Mouse (Mus musculus): Measurements from ENCODE around the gene Mrgpra9.
"Not testable (repeated sequence)": the region's sequence is repeated elsewhere in the genome, so short reads cannot be mapped to it uniquely, and the experiment has no call there.

The Mrgpra9 gene

DNA sequence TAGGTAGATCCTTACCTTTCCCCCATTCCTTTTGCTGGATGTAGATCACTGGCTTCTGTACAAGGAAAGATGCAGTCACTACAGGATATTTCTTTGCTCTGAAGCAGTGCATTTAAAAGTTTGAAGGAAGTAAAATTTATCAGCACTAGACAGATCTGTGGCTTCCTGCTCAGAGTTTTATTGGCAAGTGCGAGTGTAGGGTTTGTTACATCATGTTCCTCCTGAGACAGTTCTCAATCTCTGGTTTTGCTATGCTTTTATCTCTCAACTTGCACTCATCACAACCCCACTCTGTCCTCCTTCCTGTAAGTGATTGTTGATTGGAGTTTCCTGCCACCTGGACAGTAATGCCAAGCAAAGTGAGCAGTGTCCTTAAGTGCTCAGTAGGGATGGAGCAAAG is at the start of gene Mrgpra9:
TSS of gene Mrgpra9 (minus strand) at position 79 of the 400 bp plus-strand sequence.
- no peak for DNase-seq (ENCODE audit: extremely low spot score)

DNA sequence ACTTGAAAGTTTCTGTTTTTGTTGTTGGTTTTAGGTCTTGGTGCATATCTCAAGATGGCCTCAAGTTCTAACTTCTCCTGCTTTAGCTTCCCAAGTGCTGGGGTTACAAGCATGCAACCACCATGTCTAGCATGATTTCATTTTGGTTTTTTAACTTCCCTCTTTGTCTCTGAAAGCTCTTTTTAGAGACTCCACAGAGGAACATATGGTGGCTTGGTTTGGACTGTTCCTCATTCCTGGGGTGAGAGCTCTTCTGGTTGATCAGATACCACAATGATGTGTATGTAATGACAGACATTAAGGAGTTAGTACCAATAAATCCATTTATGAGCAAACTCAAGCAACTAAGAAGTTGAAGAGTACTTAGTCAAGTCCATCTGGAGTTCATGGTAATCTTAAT is 47.0 kb upstream of the Mrgpra9 start:
- DNase-seq (ENCODE audit: extremely low spot score) = not testable (repeated sequence)

DNA sequence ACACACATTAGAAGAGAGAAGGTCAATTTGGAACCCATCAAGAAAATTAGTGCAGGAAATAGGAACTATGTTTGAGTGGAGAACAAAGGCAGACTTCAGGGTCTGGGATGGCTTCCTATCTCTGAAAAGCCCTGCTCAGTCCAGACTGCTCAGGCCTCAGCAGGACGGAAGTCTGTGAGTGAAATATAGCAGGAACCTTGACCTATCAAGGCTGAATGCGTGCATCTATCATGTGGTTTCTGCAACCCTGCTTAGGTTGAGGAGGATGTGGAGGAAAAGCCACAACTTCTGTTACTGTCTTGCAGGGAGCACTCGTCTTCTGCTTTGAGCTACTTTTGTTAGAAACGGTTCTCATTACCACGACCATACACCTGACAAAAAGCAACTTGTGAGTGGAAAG is 18.9 kb upstream of the Mrgpra9 start:
- not testable (repeated sequence) for DNase-seq (ENCODE audit: extremely low spot score)

DNA sequence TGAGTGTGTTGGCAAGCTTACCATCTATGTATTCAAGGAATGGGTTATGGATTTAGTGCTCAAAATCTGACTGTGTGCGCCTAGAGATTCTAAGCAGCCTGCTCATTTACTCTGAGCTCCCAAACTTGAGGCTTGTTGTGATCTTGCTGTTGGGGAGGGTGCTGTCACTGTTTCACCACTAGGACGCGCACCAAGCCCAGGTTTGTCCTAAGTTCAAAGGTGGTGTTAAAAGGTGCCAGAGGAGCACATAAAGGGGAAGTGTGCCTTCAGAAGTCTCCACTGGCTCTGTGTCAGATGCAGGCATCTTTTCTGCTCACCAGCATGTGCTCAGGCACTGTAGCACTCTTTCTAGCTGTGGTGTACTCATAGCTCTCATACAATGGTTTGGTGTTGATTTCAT is 8.0 kb downstream of the Mrgpra9 start:
- no peak for DNase-seq (ENCODE audit: extremely low spot score)

DNA sequence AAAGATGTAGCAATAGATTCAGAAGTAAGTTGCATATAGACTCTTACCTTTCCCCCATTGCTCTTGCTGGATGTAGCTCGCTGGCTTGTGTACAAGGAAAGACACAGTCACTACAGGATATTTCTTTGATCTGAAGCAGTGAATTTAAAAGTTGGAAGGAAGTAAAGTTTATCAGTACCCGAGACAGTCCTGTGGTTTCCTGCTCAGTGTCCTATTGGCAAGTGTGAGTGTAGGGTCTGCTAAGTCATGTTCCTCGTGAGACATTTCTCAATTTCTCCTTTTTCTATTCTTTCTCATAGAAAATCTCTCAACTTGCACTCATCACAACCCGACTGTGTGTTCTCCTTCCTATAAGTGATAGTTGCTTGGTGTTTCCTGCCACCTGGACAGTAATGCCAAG is 47.8 kb downstream of the Mrgpra9 start, which contains the start of gene Mrgpra6:
TSS of gene Mrgpra6 (minus strand) at position 91 of the 400 bp plus-strand sequence.
- no peak for DNase-seq (ENCODE audit: extremely low spot score)

DNA sequence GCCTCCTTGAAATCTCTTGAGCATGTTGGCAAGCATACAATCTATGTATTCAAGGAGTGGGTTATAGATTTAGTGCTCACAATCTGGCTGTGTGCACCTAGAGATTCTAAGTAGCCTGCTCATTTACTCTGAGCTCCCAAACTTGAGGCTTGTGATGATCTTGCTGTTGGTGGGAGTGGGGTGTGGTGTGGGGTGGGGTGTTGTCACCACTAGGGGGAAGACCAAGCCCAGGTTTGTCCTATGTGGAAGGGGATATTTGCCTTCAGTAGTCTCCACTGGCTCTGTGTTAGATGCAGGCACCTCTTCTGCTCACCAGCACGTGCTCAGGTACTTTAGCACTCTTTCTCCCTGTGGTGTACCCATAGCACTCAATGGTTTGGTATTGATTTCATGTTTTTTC is 57.4 kb downstream of the Mrgpra9 start:
- no peak for DNase-seq (ENCODE audit: extremely low spot score)
